Mouse (Mus musculus) lung, adult 2 months (tissue): ENCODE measurements around the gene Olfr434. TPM values are rescaled to one million over a fixed set of nuclear protein-coding genes. Genes with fewer than 3 reads are reported as not detected.
"Not testable (repeated sequence)": the region's sequence is repeated elsewhere in the genome, so short reads cannot be mapped to it uniquely, and the experiment has no call there.

ENCODE experiments used
- DNase-seq: peaks from one replicate; pipeline ENCODE4 v3.0.0; 2022
- H3K4me1 ChIP-seq: fragments of 200-500 bp; 2 replicates; pipeline ENCODE4 v1.6.1; 2011; ENCODE audit warnings: low read length; ENCODE audit not compliant: control insufficient read depth, insufficient read depth
- H3K4me3 ChIP-seq: fragments of 200-500 bp; replicated peaks from 2 replicates; pipeline ENCODE3; 2011; ENCODE audit warnings: low read depth, mild to moderate bottlenecking, control low read depth, low read length; ENCODE audit errors: extremely low read depth
- CTCF ChIP-seq: fragments of 200-500 bp; IDR thresholded peaks from 2 replicates; pipeline ENCODE4 v1.5.1; 2011; ENCODE audit warnings: mild to moderate bottlenecking, low read length, control low read depth; ENCODE audit not compliant: insufficient read depth
- POLR2A ChIP-seq: fragments of 200-500 bp; IDR thresholded peaks from 2 replicates; pipeline ENCODE4 v1.6.1; 2011; ENCODE audit warnings: low read depth, mild to moderate bottlenecking, control low read depth, low read length, borderline replicate concordance; ENCODE audit errors: extremely low read depth
- WGBS: fragments of 180-500 bp; shearing (Covaris S2); methylation state at CpG from one replicate; pipeline ENCODE4 v1.1.7; 2018; 5-methylcytosine and 5-hydroxymethylcytosine counted together
- polyA plus RNA-seq: library from polyadenylated mRNA; depleted of rRNA; stranded (reverse); fragments of >200 nt; gene quantifications from 2 replicates; pipeline ENCODE4 v1.2.3, GENCODE M21; 2012; rRNA removed

The Olfr434 gene
- not detected in 2 replicates for polyA plus RNA-seq

- not testable (repeated sequence) for H3K4me3 ChIP-seq, DNase-seq, H3K4me1 ChIP-seq
Observed at GRCm38 (mm10) chr6:43212873-43213272, at the start of gene Olfr434. Gene Olfr434 (plus strand): TSS chr6:43213021.

GRCm38 (mm10) chr6:43167246-43167645 lies 45.6 kb upstream of the Olfr434 start:
- WGBS, result 91% methylated on average over 4 of the region's 4 CpGs
- Histone ChIP-seq H3K4me3 (no peak overlapping the region), H3K4me1 (no peaks in the 10 kb centered on the region)
- no peak for DNase-seq
- no peak for TF ChIP-seq POLR2A
- TF ChIP-seq CTCF, result no peak

GRCm38 (mm10) chr6:43171840-43172239 lies 41.0 kb upstream of the Olfr434 start, which contains the start of gene Olfr13:
Gene Olfr13 (plus strand): TSS chr6:43172140.
- Histone ChIP-seq H3K4me1 (no peaks in the 10 kb centered on the region), H3K4me3 (no peak within 1 kb of the TSS)
- no peak for TF ChIP-seq CTCF
- no peak for TF ChIP-seq POLR2A
- 52% methylated on average over 4 of the region's 4 CpGs for WGBS
- no peak for DNase-seq

- WGBS, result 50% methylated on average over 1 of the region's 1 CpGs
- no peak overlapping the region for H3K4me3 ChIP-seq
- DNase-seq, result no peak
- TF ChIP-seq POLR2A, result no peak
- TF ChIP-seq CTCF, result no peak
- H3K4me1 ChIP-seq, result no peaks in the 10 kb centered on the region
Observed at GRCm38 (mm10) chr6:43178129-43178528, 34.7 kb upstream of the Olfr434 start.

- WGBS, result 44% methylated on average over 6 of the region's 6 CpGs
- Histone ChIP-seq H3K4me3 (no peak overlapping the region), H3K4me1 (no peaks in the 10 kb centered on the region)
- DNase-seq, result no peak
- TF ChIP-seq CTCF (no peak), POLR2A (no peak)
Observed at GRCm38 (mm10) chr6:43178584-43179501, 34.0 kb upstream of the Olfr434 start.

GRCm38 (mm10) chr6:43190986-43191385 lies 21.8 kb upstream of the Olfr434 start:
- TF ChIP-seq CTCF, result no peak
- WGBS, result 40% methylated on average over 3 of the region's 3 CpGs

GRCm38 (mm10) chr6:43196781-43197180 lies 16.0 kb upstream of the Olfr434 start, which contains the start of gene Olfr435:
Gene Olfr435 (plus strand): TSS chr6:43197146.
- TF ChIP-seq POLR2A, result no peak
- TF ChIP-seq CTCF, result no peak
- no peak within 1 kb of the TSS for H3K4me3 ChIP-seq
- no peaks in the 10 kb centered on the region for H3K4me1 ChIP-seq
- DNase-seq, result no peak

More at GRCm38 (mm10) chr6:43190986-43191385, 21.8 kb upstream of the Olfr434 start:
- H3K4me3 ChIP-seq, result no peak overlapping the region
- H3K4me1 ChIP-seq, result no peaks in the 10 kb centered on the region
- DNase-seq, result no peak

- TF ChIP-seq CTCF, result no peak
- TF ChIP-seq POLR2A, result no peak
- H3K4me3 ChIP-seq, result no peak overlapping the region
- 34% methylated on average over 3 of the region's 3 CpGs for WGBS
- DNase-seq, result no peak
- no peaks in the 10 kb centered on the region for H3K4me1 ChIP-seq
Observed at GRCm38 (mm10) chr6:43198094-43198493, 14.7 kb upstream of the Olfr434 start.

GRCm38 (mm10) chr6:43202786-43203185 lies 10.0 kb upstream of the Olfr434 start:
- no peaks in the 10 kb centered on the region for H3K4me1 ChIP-seq
- no peak for TF ChIP-seq CTCF
- no peak for TF ChIP-seq POLR2A
- no peak for DNase-seq
- H3K4me3 ChIP-seq, result no peak overlapping the region

GRCm38 (mm10) chr6:43205355-43205754 lies 7.5 kb upstream of the Olfr434 start:
- 45% methylated on average over 2 of the region's 2 CpGs for WGBS
- no peak for DNase-seq
- no peaks in the 10 kb centered on the region for H3K4me1 ChIP-seq
- TF ChIP-seq CTCF, result no peak
- no peak for TF ChIP-seq POLR2A
- H3K4me3 ChIP-seq, result no peak overlapping the region

GRCm38 (mm10) chr6:43231255-43231654 lies 18.4 kb downstream of the Olfr434 start, which contains the start of gene Olfr47:
Gene Olfr47 (plus strand): TSS chr6:43231529.
- DNase-seq, H3K4me3 ChIP-seq, H3K4me1 ChIP-seq: not testable (repeated sequence)
- WGBS, result 72% methylated on average over 1 of the region's 1 CpGs
